Mouse (Mus musculus) Patski (cell line): ENCODE results near the gene Wdr82. TPM values are rescaled to one million over a fixed set of nuclear protein-coding genes. Genes with fewer than 3 reads are reported as not detected.

Experiments
- ATAC-seq: fragments of 100-300 bp; one replicate; pipeline ENCODE4 v1.8.0; 2021
- CTCF ChIA-PET: fragments of 350-600 bp; sonication (Branson Sonifier 250); formaldehyde crosslinking; loops from one replicate; lab custom pipeline; 2022; ENCODE audit warnings: inconsistent platforms; lab: Charles Lee
- POLR2A ChIA-PET: fragments of 350-600 bp; sonication (Branson Sonifier 250); formaldehyde crosslinking; loops from one replicate; lab custom pipeline; 2022; ENCODE audit warnings: antibody characterized with exemption, inconsistent platforms; lab: Charles Lee
- DNase-seq: peaks from one replicate; pipeline ENCODE4 v3.0.0-alpha.2; 2011; ENCODE audit warnings: low read depth, low spot score
- H3K27me3 ChIP-seq: fragments of 371-371 bp; one replicate; pipeline ENCODE4 v1.5.1; 2021
- CTCF ChIP-seq: fragments of 100-300 bp; IDR thresholded peaks from one replicate; pipeline ENCODE4 v1.5.1; 2021
- in situ Hi-C: fragments of 300-500 bp; cut with MboI; formaldehyde crosslinking; loops from 3 replicates; pipeline ENCODE4 v1.11.1; 2018; ENCODE audit warnings: low pct_unique_long_range_greater_than_20kb, mixed read lengths
- polyA plus RNA-seq: library from polyadenylated mRNA; unstranded; gene quantifications from one replicate; pipeline ENCODE4 v1.2.3, GENCODE M21; 2021

Gene Wdr82
- polyA plus RNA-seq, 1 experiment from 2014 or later: 82.0 TPM

DNA sequence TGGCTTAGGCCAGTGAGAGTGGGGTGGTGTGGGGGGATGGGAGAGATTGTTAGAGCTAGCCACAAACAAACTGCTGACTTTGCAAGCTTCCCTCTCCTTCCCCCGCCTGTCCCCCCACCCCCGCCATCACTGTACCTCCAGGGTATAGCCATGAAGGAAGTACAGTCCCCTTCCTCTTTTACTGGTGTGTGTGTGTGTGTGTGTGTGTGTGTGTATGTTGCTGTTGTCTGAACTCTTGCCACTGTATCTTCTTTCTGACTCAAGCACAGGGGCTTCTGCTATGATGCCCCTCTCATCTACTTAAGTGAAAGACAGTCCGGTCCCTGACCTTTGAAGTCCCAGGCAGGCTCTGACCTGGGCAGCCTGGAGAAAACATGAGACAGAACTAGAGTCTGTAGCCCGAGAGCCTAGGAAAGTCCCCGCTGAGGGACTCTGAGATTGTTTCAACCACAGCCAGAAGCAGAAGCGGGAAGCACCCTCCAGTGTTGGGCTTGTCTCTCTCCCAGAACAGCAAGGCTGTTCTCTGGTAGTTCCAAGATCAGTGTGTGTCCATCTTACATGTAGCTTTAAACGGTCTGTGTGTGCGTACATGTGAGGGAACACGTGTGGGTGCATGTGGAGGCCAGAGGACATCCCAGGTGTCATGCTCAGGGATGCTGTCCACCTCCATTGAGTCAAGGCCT is 59.5 kb downstream of the Wdr82 start:
- no peak for ATAC-seq
- no peaks in the 10 kb centered on the region for H3K27me3 ChIP-seq
- DNase-seq: no peak
- in situ Hi-C loops: no loop called here
- CTCF ChIA-PET: interaction anchor here (1.4 to 2.7 kb wide), 4 partner anchors 9 to 43 kb away, joined by 3 to 9 read pairs (median 6); no protein-coding TSS in a partner anchor
- no peak for TF ChIP-seq CTCF
- POLR2A ChIA-PET: no interaction called here

- TF ChIP-seq CTCF: no peak
- ATAC-seq (no peak), DNase-seq (no peak)
- in situ Hi-C loops: no loop called here
- ChIA-PET POLR2A (interaction anchor here (0.7 kb wide), 1 partner anchor 40 kb away, joined by 3 read pairs; no protein-coding TSS in a partner anchor), CTCF (interaction anchor here (1.4 to 1.7 kb wide), 3 partner anchors 10 to 43 kb away, joined by 3 to 6 read pairs (median 6); no protein-coding TSS in a partner anchor)
- no peaks in the 10 kb centered on the region for H3K27me3 ChIP-seq
Observed at GRCm38 (mm10) chr9:106230734-106231106, 60.0 kb downstream of the Wdr82 start.

DNA sequence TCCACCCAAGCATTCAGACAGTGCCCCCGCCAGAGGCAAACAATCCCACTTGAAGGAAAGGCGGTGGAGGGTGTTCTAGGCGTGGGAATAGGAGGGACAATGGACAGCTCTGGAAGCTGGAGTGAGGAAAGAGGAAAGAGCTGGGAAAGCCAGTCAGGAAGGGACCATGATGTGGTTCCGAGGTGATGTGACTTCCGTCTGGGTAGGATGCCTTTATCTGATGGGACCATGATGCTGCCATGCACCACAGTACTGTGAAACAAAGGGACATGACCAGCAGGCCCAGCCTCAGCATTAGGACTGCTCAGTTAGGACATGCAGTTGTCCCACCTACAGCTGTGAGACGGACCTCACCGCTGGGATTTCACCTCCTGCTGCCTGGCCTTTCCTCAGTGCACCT is 60.5 kb downstream of the Wdr82 start:
- DNase-seq (no peak), ATAC-seq (no peak)
- H3K27me3 ChIP-seq: no peaks in the 10 kb centered on the region
- in situ Hi-C loops: no loop called here
- no peak for TF ChIP-seq CTCF
- ChIA-PET POLR2A (interaction anchor here (0.7 kb wide), 1 partner anchor 40 kb away, joined by 3 read pairs; no protein-coding TSS in a partner anchor), CTCF (interaction anchor here (1.4 to 1.7 kb wide), 3 partner anchors 10 to 42 kb away, joined by 3 to 6 read pairs (median 6); no protein-coding TSS in a partner anchor)

- TF ChIP-seq CTCF: no peak
- no peak for DNase-seq
- ATAC-seq: no peak
- in situ Hi-C loops: no loop called here
- no peaks in the 10 kb centered on the region for H3K27me3 ChIP-seq
- ChIA-PET CTCF (interaction anchor here (1.7 kb wide), 1 partner anchor 42 kb away, joined by 3 read pairs; no protein-coding TSS in a partner anchor), POLR2A (no interaction called here)
Observed at GRCm38 (mm10) chr9:106231816-106232215, 61.1 kb downstream of the Wdr82 start.

DNA sequence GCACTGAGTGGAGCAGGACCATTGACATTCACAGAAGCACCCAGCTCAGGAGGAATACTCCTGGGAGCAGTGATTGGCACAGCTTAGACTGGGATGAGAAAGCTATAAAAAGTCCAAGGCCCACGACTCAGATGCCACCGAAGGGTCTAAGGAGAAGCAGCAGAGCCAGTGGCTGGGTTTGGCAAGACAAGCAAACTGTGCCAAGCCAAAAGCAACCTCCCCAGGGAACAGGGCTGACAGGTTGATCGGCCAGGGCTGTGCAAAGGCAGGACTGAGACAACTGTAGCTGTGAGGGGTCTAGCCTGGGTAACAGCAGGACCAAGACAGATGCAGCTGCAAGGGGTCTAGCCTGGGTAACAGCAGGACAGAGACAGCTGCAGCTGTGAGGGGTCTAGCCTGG is 62.2 kb downstream of the Wdr82 start:
- in situ Hi-C loops: no loop called here
- no peak for TF ChIP-seq CTCF
- DNase-seq (no peak), ATAC-seq (no peak)
- ChIA-PET CTCF (interaction anchor here (0.5 to 2.3 kb wide), 3 partner anchors 11 to 21 kb away, joined by 3 to 5 read pairs (median 3); no protein-coding TSS in a partner anchor), POLR2A (interaction anchor here (0.8 kb wide), 1 partner anchor 30 kb away, joined by 3 read pairs; no protein-coding TSS in a partner anchor)
- no peaks in the 10 kb centered on the region for H3K27me3 ChIP-seq

DNA sequence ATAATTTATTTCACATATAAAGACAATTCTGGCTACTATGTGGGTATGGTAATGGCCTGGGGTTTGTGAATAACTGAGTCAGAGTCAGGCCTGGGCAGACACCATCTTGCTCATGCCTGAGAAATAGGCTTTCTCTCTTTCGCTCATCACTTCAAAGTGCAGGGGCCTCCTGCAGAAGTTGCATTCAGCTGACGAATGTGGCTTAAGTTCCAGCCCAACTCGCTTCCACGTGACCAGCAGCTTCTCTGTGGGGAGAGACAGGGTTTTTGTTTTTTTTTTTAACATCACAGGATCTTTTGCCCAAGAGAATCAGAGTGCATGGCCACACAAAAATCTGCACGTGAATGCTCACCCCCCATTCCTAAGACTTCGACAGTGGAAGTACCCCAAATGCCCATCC is 63.2 kb downstream of the Wdr82 start:
- no peak for TF ChIP-seq CTCF
- CTCF ChIA-PET: interaction anchor here (0.7 to 2.3 kb wide), 2 partner anchors 22 to 28 kb away, joined by 3 to 5 read pairs; no protein-coding TSS in a partner anchor
- DNase-seq (no peak), ATAC-seq (no peak)
- POLR2A ChIA-PET: no interaction called here
- in situ Hi-C loops: no loop called here
- H3K27me3 ChIP-seq: no peaks in the 10 kb centered on the region

GRCm38 (mm10) chr9:106235194-106235830 is 64.6 kb downstream of the Wdr82 start:
- POLR2A ChIA-PET: interaction anchor here (1.4 kb wide), 1 partner anchor 8 kb away, joined by 4 read pairs; no protein-coding TSS in a partner anchor
- DNase-seq (no peak), ATAC-seq (no peak)
- H3K27me3 ChIP-seq: no peaks in the 10 kb centered on the region
- in situ Hi-C loops: no loop called here
- TF ChIP-seq CTCF: no peak
- CTCF ChIA-PET: no interaction called here

- CTCF ChIA-PET: no interaction called here
- POLR2A ChIA-PET: interaction anchor here (1.1 to 1.4 kb wide), 2 partner anchors 9 to 25 kb away, joined by 4 read pairs; no protein-coding TSS in a partner anchor
- no peak for TF ChIP-seq CTCF
- no peak for ATAC-seq
- H3K27me3 ChIP-seq: no peaks in the 10 kb centered on the region
- DNase-seq: no peak
- in situ Hi-C loops: no loop called here
Observed at GRCm38 (mm10) chr9:106236156-106236817, 65.6 kb downstream of the Wdr82 start.

GRCm38 (mm10) chr9:106236818-106237211 is 66.1 kb downstream of the Wdr82 start:
- peak; percentile 87 for ATAC-seq
- H3K27me3 ChIP-seq: no peaks in the 10 kb centered on the region
- in situ Hi-C loops: no loop called here
- peak; percentile 97 for DNase-seq
- CTCF ChIA-PET: interaction anchor here (1.0 to 1.1 kb wide), 2 partner anchors 15 to 25 kb away, joined by 3 to 4 read pairs; no protein-coding TSS in a partner anchor
- POLR2A ChIA-PET: interaction anchor here (1.1 to 1.4 kb wide), 2 partner anchors 10 to 24 kb away, joined by 4 read pairs; no protein-coding TSS in a partner anchor
- TF ChIP-seq CTCF: no peak

DNA sequence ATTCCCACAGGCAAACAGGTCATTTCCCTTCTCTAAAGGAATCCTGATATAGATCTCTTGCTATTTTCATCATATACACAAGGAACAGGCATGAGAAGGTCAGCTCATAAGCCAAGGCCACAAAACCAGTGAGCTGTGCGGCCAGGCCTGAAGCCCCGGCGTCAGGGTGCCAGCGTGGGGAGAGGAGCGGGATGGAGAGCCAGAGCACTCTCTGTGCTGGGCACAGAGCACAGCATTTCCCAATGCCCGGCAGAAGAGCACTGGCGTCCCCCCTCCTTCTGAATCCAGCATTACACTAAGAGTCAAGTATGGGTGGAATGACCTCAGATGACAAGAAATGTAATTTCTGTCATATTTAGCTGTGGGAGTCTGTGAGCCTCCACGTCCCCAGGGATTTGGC is 66.7 kb downstream of the Wdr82 start:
- CTCF ChIA-PET: interaction anchor here (0.7 to 1.1 kb wide), 3 partner anchors 15 to 43 kb away, joined by 3 to 4 read pairs (median 3); partner anchors contain the start of gene Poc1a
- peak; percentile 85 for ATAC-seq
- in situ Hi-C loops: no loop called here
- H3K27me3 ChIP-seq: no peaks in the 10 kb centered on the region
- no peak for TF ChIP-seq CTCF
- POLR2A ChIA-PET: interaction anchor here (0.6 to 1.0 kb wide), 2 partner anchors 38 to 89 kb away, joined by 4 read pairs; no protein-coding TSS in a partner anchor
- no peak for DNase-seq
